Mouse (Mus musculus) CH12.LX (cell line): ENCODE results near the gene Slc7a15. TPM values are rescaled to one million over a fixed set of nuclear protein-coding genes. Genes with fewer than 3 reads are reported as not detected.

Experiments used
- polyA plus RNA-seq: library from polyadenylated mRNA; unstranded; fragments of >175 nt; gene quantifications from 2 replicates; pipeline ENCODE4 v1.2.1, GENCODE M21; 2012; ENCODE audit warnings: low read depth; ENCODE audit not compliant: insufficient read length
- total RNA-seq, 2 experiments: library from RNA; depleted of rRNA; stranded (reverse); fragments of 300-350 nt in 1 of 2; fragments of >200 nt in 1 of 2; gene quantifications; 2 replicates each; pipeline ENCODE4 v1.2.3; 2012 to 2014

The Slc7a15 gene
- total and polyA plus RNA-seq, 3 experiments, result not detected

Other genes with a start within 250 kb of the Slc7a15 start
- 47.5 and 52.9 TPM in 2 replicates for gene Rhob, start 99.1 kb downstream of the Slc7a15 start, total RNA-seq (2012; rRNA removed)
- gene Rhob, start 99.1 kb downstream of the Slc7a15 start, total RNA-seq (2014; rRNA removed), result 41.8 and 42.1 TPM in 2 replicates
- 48.6 and 54.1 TPM in 2 replicates for gene Rhob, start 99.1 kb downstream of the Slc7a15 start, polyA plus RNA-seq
- gene Pum2, start 75.1 kb upstream of the Slc7a15 start, total RNA-seq (2012; rRNA removed), result 52.9 and 61.0 TPM in 2 replicates
- gene Pum2, start 75.1 kb upstream of the Slc7a15 start, total RNA-seq (2014; rRNA removed), result 90.2 and 97.5 TPM in 2 replicates
- gene Pum2, start 75.1 kb upstream of the Slc7a15 start, polyA plus RNA-seq, result 62.7 and 75.4 TPM in 2 replicates
- gene Sdc1, start 172.3 kb upstream of the Slc7a15 start, total RNA-seq (2012; rRNA removed), result 5.3 and 8.1 TPM in 2 replicates
- 2.6 and 3.0 TPM in 2 replicates for gene Sdc1, start 172.3 kb upstream of the Slc7a15 start, total RNA-seq (2014; rRNA removed)
- gene Sdc1, start 172.3 kb upstream of the Slc7a15 start, polyA plus RNA-seq, result 1.7 and 2.1 TPM in 2 replicates